Mouse (Mus musculus): ENCODE data around the gene Pvalb.

Pvalb gene

DNA sequence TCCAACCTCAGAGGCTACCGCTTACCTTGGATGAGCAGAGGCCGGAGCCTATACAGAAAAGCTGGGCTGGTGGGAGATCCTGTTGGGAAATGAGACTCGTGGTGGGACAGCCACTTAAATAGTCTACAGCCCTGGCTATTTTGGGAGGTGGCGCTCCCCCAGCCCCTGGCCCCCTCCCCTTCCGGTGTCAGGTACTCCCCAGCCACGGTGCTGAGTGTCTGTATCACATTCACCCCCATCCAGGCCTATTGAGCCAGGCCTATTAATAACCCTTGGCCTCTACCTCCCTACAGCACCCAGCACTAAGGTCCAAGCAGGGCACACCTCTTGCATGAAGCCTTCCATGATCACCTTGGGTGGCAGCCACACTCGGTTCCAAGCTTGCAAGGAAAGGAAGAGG lies at the start of gene Pvalb:
TSS of gene Pvalb (minus strand) at position 89 of the 400 bp plus-strand sequence.
- no peak for DNase-seq

DNA sequence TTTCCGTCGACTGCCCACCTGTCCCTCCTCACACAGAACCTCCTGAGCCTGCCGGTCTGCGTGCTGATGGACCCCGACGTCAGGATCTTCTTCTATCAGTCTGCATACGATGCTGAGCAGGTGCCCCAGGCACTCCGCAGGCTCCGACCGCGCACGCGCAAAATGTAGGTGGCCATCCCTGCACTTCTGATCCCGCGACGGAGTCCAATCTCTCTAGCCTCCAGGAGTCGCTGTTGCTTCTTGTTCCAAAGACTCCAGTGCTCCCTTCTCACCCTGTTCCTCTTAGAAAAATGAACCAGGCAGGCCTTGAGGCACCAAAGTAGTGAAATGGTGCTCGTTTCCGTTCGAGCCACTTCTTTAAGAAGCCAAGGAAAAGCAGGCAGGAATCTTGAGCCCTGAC lies 48.6 kb upstream of the Pvalb start:
- DNase-seq = peak; percentile 72

DNA sequence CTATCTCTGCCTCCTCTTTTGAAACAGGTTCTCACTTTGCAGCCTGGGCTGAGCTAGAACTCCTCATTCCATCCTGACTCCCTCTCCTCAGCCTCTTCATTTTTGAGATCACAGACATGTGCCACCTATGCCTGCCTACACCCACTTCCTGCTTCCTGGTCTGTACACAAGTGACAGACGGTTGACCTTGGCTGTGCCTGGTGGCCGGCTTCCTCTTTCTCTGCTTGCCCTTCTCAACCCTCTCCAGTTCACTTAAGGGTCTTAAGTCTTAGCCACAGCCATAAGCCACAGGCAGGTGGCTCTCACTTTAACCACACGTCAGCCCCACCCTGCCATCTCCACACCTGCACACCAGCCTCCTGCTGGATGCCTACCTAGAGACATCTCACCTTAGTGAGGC lies 42.2 kb upstream of the Pvalb start:
- no peak for DNase-seq

DNA sequence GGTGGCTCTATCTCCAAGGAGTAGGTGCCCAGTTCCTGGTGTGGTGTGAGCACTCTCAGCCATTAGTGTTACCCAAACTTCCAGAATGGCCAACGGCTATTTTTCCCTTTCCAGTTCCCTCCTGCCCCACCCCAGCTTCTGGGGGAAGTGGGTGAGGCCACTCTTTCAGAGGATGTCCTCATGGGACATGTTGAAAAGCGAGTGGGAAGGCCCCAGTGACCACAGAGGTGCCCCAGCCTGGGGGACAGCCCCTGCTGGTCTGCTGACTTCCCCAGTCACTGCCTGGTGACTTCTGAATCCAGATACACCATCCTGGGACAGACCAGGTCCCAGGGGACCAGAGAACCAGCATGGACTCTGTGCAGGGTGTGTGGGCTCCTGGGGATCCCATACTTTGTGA lies 41.5 kb upstream of the Pvalb start:
- DNase-seq = no peak

DNA sequence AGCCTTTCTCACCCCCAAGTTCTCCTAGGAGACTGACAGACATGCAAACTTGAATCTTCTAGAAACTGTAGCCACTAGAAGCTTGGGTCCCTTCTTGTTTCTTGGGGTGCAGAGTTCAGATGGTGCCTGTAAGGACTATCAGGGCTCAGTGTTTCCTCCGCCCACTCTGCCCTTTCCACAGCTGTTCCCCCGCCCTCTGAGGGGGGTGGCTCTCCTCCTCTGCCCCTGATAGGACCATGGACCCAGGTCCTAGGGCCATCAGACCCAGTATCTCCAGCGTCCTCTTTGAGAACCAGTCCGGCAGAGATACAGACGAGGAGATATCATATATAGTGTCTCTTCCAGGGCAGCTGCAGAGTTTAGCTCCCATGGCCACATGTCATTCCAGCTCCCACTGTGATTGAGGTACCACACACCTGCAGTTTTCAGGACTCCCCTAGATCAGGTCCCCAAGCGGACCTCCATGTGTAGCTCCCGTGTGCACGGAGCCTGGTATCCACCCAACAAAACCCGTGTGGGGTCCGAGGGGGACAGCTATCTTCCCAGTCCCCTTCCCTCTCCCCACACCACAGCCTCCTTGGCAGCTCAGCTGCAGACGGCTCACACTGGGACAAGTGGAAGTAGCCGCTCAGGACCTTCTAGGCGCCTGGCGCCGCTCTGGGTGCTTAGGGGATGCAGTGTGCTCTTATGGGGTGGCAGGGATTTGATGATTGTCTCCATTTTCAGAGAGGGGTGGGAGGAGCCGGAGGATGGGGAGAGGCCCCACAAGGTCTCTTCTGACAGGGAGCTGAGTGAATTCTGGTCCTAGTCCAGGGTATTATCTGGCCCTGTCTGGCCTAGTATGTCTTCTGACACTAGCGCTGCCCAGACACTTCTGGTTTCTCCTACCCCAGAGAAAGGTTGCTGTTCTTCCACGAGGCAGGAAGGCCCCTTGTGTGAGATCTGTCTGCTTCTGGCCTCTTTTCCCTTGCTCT lies 40.2 kb upstream of the Pvalb start:
- DNase-seq = no peak

DNA sequence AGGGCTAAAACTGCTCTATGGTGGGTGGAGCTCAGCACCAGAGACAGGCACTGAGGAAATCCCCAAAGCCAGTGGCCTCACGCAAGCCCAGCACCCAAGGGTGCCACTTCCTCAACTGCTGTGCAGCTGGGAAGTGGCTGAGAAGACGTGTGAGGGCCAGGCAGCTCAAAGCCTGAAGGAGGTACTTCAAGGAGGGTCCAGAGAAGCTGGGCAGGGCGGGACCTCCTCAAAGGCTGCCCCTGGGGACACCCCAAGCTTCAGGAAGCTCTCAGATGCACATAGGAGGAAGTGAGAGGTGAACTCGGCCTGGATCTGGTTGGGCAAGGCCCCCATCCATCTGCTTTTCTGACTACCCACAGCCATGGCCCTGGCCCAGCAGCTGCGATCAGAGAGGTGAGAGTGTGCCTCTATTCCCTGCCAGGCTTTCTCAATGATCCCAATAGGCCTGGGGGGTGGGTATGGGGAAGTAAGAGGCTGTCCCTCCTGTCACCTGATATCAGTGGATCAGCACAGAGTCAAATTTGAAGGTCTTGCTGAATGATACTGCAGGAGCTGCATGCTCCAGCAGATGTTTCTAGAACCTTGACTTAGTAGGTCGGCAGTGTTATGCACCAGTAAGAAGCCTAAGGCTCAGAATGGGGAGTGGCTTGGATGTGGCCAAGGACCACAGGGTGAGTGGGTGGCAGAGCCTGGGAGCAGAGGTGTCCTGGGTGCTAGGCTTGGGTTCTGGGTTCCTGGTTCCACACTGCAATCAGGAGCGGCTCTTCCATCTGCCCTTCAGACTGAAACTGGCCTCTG lies 38.7 kb upstream of the Pvalb start, which contains the start of gene Ncf4:
TSS of gene Ncf4 (plus strand) at position 107 of the 798 bp plus-strand sequence.
- no peak for DNase-seq

DNA sequence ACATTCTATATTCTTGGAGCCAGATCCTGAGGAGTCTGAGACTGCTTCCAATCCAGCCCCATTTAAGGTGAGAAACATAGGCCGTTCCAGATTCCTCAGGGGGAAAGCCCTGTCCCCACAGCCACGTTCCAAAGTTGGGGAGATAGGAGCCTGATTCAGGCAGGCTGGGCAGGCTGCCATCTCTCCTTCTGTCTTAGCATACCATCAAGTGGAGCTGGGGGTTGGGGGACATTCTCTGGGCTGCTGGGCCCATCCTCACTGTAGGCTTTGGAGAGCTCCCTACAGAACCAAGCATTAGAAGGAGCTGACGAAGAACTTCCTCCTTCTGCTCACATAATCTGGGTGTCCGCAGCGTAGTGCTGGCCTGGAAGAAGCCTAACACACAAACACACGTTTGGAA lies 37.6 kb upstream of the Pvalb start:
- DNase-seq = no peak

DNA sequence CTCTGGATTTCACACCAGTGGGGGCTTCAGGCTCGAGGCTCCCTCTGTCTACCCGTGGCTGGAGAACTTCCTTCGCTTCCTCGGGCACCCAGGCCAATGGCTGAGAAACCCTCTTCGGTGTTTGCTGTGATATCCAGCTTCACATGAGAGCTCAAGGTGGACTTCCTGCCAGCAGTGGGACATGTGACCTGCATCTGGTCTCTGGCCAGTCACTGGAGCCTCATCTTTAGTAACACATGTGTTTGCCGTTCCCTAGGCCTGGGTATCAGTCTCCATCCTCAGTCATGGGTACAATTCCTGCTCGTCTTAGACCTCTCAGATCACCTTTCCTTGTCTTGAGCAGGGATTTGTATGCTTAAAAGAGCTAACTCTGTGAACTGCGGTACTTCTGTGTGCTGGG lies 36.9 kb upstream of the Pvalb start:
- no peak for DNase-seq

DNA sequence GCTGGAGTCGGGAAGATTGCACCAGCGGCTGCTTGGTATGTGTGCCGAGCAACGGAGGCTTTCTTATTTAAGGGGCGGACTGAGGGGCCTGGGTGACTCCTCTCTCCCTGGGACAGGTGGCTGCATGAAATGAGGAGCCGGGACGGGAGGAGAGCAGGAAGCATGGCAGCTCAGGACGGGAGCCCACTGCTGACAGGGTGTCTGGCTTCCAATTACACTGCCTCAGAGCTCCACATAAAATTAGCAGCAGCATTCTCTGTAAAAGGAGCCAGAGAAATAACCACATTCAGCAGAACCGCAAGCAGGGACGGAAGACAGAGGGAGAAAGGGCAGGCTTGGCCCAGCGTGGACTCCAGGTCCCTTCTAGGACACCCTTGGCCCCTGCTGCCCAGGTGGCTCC lies 35.1 kb upstream of the Pvalb start:
- no peak for DNase-seq

DNA sequence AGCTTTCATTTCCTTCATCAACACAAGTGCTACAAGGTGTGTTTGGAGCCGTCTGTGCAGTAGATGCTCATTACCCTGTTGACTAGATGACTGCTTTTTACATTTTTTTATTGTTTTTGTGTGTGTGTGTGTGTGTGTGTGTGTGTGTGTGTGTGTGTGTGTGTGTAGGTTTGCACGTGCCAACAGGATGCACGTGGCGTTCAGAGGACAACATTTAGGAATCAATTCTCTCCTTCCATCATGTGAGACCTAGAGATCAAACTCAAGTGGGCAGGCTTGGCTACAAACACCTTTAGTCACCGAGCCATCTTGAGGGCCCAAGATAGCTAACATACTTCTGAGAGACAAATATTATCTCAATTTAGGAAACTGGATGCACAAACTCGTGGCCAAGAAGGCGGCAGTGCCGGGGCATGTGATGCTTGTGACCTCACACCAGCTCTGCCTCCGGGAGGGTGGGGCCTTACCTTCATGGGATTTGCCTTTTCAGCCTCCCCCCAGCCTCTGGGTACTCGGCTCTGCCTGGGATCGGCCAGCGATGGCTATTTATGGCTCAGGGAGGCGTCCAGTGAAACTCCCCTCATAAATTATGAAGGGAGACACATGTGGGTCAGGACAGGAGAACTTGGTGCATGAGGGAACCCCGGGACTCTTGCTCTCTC lies 33.9 kb upstream of the Pvalb start:
- no peak for DNase-seq

DNA sequence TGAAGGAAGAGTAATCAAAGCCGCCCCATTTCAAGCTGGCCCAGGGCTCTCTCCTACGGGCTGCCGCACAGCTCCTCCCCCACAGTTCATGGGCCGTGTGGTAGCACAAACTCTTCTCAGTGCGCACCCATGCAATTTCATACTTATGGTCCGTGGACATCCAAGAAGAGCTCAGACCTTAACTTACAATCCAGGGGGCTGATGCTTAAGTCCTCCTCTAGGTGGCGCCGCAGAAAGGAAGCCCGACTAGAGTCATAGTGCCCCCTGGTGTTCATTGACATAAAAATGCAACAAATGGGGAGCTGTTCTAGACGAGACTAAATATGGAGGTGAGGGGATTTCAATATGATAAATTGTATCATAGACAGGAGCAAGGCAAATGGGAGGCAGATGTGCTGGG lies 33.3 kb upstream of the Pvalb start:
- DNase-seq = peak; percentile 72

DNA sequence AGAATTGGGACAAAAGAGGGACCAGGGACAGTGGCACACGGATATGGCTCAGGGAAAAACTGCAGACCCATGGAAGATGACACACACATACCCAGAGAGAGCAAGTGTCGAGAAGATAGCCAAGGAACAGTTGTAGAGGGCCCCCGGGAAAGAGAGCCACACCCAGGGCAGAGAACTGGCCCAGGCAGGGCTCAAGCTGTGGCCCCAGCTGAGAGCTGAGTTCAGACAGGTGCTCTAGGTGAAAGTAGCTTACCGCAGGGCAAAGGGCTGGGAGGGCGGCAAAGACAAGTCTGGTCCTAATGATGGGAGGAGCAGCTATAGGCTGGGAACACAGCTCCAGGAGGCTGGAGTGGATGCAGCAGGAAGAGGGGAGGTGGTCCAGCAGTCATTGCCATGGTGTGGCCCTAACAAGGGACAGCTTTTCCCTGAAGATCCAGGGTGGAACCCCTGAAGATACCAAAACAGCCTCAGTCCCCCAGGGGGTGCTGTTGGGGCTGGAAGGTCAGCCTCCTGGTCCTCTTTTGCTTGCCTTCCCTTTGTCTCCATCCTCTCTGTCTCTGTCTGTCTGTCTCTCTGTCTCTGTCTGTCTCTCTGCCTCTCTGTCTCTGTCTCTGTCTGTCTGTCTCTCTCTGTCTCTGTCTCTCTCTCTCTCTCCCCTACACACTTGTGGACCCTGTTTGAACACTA lies 28.8 kb upstream of the Pvalb start:
- DNase-seq = no peak

DNA sequence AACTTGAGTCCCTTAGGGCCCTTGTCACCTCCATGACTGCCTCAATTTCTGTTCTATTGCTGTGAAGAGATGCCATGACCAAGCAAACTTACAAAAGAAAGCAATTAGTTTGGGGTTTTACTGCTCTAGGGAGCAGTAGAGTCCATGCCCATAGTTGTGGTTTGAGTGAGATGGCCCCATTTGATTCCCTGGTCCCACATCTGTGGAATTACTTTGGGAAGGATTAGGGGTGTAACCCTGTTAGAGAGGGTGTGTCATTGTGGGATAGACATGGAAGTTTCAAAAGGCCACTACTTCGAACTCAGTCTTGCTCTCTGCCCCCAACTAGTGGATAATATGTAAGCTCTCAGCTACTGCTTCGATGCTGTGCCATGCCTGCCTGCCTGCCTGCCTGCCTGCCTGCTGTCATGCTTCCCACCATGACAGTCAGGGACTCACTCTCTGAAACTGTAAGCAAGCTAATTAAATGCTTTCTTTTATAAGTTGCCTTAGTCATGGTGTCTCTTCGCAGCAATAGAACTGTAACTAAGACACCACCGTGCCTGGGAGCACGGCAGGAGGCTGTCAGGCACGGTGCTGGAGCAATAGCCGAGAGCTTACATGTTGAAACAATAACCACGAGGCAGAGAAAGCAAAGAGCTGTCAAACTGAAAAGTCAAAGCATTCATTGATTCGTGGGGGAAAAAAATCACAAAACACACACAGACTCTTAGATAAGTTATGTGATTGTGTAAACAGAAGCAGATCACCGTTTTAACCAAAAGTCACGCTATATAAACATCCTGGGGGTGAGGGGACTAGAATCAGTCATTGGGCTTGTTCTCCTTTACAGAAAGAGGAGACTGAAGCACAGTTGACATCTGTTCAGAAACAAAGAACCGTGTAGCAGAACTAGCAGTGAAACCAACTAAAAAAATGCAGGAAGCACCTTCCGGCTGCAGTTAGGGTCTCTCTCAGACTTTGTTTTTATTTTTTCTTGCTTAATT lies 25.4 kb upstream of the Pvalb start:
- no peak for DNase-seq

DNA sequence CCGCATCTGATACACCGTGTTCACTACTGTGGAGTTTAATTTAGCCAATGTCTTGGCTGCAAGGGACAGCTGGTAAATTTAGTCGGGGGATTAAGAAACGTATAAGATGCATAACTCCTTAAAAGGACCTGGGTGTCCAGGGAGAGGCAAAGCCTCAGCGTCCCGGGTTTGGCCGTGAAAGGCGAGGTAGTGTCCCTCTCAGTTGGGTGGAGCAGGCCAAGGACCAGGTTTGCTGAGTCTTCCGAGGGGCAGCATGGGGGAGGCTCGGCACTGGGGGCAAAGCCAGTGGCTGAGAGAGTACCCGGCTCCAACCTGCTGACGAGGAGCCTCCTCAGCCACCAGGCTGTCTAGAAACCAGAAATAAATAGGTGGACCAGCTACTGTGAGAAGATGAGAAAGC lies 21.6 kb upstream of the Pvalb start:
- no peak for DNase-seq

DNA sequence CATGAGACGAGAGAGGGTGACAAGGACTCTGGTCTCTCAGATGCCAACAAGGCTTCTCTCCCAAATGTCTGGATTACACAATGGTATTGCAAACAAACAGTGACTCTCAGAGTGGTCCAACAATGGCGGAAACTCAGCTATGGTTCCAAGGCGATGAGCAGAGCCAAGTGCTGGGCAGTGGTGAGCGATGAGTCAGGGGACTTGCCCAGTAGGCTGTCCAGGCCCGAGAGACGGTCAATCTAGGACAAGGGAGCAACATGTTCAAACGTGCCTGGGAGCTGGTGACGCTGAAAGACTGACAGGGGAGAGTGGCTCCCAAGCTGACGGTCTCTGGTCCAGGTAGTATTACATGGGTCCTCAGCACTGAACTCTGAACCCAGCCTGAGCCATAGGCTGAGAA lies 9.1 kb upstream of the Pvalb start:
- no peak for DNase-seq

DNA sequence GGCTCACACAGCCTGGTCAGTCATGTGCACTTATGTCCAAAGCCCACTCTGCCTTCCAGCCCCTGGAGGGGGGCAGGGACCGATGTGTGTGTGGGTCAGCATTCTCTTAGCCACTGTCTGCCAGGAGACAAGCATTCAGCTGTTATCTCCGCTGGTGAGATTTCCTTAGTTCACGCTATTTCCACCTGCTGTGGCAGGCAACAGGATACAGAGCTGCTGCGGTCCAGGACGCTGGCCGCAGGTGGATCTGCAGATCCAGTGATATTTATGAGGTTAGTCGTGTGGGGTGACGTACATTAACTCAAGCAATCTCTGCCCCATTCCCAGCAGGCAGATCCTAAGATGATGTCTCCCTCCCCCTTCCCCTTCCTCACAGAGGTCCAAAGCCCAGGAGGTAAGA lies 5.2 kb upstream of the Pvalb start:
- no peak for DNase-seq

DNA sequence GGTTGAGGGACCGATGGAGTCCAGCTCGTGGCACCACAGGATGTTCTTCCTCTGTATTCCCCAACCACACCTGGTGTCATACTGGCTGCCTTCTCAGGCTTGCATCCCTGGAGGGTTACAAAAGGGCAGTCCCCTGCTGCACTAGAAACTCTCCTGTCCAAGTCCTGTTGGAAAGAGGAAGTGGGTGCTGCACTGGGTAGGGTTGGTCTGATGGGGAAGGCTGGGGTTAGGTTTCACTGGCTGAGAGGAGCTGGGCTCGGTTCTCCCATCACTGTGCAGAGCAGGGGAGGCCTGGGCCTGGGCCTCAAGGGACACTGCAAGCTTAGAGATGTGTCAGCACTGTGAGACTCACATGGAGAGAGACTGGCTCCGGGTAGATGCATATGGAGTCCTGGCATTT lies 4.0 kb upstream of the Pvalb start:
- DNase-seq = no peak

DNA sequence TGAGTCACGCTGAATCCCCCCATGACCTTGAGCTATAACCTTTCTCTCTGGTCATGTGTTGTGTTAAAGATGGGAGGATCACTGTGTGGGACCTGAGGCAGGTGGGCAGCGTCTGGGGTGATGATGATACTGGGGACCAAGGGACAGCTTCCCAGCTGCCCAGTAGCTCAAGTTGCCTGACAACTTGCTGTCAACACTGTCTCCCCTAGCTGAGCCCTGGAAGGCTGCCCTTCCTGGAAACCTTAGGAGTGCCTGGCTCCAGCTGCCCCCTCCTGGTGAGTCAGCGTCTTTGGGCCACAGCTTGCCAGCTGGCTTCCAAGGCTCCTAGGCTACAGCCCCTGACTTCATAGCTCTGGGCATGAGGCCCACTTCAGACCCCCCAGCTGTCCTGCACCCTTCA lies 1.0 kb downstream of the Pvalb start:
- DNase-seq = peak; percentile 43

DNA sequence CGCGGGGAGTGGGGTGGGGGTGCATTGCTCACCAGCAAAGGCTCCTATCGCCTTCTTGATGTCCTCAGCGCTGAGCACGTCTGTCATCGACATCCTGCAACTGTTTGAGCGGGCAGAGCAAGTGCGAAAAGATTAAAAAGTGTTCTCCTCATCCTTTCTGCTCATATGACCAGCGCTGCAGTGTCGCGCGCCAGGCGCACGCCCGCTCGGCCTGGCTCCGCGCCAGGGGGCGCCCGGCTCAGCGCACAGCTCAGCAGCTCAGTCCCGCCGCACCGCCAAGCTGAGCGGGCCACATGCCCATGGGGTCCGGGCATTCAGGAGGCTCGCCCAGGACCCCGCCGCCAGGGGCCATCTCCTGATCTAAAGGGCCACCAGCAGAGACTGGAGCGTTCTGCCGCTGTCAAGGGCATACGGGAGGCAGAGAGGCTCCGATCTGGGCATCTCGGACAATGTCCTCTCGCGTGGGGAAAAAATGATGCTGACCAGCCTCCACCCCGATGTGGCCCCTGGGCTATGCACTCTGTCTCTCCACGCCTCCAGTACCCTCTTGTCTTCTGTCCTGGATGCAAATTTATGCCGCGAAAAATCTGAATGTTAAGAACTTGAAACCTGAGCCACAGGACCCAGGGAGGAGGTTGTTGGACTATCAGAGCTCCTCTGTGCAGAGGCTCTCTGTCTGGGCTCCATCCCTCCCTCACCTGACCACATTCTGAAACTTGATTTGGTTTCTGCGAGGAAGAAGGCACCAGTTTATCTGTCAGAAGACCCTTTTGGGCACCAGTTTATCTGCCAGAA lies 1.9 kb downstream of the Pvalb start:
- DNase-seq = peak; percentile 67

DNA sequence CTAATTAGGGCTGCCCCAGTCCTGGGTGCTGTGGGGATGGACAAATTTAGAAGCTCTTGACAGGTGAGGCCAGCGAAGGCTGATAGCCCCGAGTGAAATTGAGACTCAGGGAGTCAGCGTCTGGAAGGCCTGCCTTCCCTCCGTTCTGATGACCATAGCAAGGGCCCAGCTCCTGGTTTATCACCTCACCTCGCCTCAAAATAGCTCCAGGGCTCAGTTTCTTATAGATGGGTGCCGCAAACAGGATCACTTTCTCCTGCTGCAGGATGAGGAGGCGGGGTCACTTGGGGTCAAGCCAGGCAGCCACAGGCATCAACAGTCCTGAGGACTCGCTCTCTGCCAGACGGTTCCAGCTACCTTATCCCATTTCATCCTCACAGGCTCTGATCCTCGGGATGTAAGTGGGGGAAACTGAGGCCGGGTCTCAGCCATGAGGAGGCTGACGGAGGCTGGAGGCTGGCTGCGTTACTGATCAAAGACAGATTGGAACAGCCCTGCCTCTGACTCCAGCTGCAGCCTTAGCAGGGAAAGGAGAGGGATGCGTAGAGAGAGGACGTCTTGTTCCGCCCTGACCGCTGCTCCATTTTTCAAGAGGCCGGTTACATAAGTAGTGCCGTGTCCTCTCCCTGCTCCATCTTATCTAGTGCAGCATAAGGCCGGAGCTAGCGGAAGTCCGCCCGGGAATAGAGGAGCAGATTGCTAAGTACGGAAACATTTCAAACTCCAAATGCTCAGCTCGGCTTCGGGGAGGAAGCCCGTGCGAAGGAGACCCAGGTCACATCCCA lies 10.9 kb downstream of the Pvalb start:
- no peak for DNase-seq
